Mouse (Mus musculus) cerebellum, postnatal 14 days (tissue): ENCODE measurements around the gene Tbx19.

Source experiments
- DNase-seq, 2 experiments: peaks; one replicate each; pipeline ENCODE4 v3.0.0; 2021; ENCODE audit warnings: mixed read lengths in 2 of 2

The Tbx19 gene

GRCm38 (mm10) chr1:165160723-165161405 lies at the start of gene Tbx19:
TSS of gene Tbx19 (minus strand) at chr1:165160773.
- DNase-seq = no peak

GRCm38 (mm10) chr1:165205591-165205990 lies 45.0 kb upstream of the Tbx19 start:
- no peak for DNase-seq

DNA sequence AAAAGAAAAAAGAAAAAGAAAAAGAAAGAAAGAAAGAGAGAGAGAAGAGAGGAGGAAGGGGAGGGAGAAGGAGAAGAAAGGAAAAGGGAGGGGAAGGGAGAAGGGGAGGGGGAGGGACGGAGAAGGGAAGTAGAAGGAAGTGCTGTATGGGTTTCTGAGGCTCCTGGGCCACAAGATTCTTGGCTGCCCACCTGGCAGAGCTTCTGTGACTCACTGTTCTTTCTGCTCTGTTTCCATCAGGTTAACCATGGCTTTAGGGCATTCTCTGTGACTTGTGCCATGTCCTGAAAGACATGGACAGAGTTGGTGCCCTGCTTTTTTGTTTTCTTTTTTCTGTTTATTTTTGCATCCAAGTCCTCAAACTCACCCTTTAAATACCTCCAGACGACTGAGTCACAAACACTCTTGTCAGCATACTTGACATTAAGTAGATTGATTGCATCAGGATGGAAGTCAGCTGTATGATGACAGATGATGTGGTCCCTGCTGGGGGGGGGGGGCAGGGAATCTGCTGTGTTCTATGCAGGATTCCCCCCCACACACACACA lies 43.0 kb upstream of the Tbx19 start:
- no peak for DNase-seq

- DNase-seq = no peak
Observed at GRCm38 (mm10) chr1:165201445-165202012, 41.0 kb upstream of the Tbx19 start.

- no peak for DNase-seq
Observed at GRCm38 (mm10) chr1:165200748-165201147, 40.2 kb upstream of the Tbx19 start.

GRCm38 (mm10) chr1:165199639-165200038 lies 39.1 kb upstream of the Tbx19 start:
- no peak for DNase-seq

- DNase-seq = no peak
Observed at GRCm38 (mm10) chr1:165198951-165199350, 38.4 kb upstream of the Tbx19 start.

DNA sequence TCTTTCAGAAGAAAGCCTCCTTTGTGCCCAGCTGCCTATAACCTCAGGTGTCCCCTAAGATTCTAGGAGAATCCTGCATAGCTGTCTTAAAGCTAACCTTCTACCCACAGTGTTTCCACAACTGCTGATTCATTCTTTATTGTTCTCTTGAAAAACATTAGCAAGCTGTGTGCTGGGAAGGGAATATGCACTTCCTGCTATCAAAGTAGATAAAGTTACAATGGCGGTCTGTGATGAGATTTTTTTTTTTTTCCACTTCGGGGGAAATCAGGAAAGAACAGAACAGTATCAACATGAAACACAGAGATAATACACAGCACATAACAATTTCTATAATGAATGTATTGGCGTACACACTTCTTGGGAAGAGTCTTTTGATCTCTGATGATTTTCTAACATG lies 37.3 kb upstream of the Tbx19 start:
- DNase-seq = no peak

DNA sequence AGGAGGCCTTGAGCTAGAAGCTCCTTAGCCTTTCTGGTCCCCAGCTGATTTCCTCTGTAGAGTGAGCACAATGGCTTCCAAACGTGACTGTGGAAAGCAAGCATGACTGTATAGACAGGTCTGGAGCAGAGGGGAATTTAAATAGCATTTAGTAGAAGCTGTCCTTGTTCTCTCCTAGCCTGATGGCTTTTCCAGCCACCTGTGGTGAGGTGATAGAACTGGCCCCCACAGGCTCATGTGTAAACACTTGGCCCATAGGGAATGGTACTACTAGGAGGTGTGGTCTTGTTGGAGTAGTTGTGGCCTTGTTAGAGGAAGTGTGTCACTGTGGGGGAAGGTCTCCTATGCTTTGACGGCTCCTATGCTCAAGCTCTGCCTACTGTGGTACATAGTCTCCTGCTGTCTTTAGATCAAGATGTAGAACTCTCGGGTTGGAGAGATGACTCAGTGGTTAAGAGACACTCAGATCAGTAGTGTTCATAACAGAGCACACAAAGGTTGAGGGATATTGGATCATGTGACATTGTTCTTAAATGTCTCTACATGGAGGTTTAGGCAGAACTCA lies 34.9 kb upstream of the Tbx19 start:
- no peak for DNase-seq

DNA sequence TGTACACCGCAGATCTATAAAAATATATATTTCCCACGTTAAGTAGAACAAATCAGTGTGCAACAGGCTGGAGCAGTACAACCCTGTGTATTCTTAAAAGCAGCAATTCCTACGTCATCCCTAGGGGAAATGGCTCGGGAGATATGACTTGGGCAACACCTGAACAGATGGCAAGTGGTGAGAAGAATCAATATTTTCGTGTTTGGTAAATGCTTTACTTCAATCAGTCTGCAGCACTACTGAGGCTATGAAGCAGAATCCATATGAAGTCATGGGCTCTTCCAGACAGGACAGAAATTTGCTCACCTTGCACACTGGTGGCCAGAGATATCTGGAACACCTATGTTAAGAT lies 34.1 kb upstream of the Tbx19 start:
- DNase-seq = no peak

DNA sequence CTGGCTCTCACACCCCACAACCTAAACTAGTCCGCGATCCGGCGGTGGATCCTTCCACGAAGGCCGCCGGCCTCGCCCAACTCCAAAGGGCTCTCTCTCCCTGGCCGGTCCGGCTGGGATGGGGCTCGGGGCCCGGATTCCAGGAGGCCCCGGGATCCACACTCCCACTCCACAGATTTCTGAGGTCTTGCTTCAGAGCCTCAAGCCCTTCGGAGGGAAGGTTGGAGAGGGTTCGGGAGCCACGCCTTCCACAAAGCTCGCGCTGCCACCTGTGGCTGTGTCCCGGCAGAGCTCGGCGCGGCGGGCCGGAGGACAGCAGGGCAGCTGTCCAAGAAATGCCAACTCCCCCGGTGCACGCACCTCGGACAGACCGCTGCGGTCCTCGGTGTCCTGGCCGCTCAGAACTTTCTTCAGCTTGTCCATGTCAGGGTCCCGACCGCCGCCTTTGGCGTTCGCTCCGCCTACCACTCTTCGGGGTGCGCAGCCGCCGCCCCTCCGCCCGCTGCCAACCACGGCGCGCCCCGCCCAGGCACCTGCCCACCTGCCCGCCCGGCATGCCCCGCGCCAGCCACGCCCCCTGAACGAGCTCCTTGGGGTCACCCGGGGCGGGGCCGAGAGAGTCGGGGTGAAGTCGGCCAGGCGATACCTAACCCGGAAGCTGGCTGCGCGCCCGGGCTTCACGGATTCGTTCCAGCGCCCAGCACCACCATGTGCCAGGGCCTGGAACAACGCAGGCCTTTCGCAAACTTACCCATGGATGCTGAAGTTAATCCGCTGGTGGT lies 33.5 kb upstream of the Tbx19 start, which contains the start of gene Sft2d2:
Gene Sft2d2, minus strand, starts transcription at position 559 of the 782 bp plus-strand sequence.
- peak; percentile 88 to 92 for DNase-seq

DNA sequence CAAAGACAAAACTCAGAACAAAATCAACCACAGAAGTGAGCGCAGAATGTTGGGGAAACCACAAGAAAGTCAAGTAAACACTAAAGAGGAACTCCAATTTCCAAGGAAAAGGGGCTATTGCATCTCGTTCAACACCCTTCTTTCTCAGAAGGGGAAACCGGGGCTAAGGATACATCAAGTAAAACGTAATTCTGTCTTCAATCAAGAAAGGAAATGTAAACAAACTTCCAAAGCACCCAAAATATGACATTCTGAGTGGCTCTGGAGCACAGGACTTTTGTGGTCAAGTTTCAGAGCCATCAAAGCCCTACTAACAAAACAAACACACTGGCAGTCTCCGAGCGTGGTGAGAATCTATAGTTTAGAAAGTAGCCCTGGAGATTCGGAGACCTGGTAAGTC lies 32.9 kb upstream of the Tbx19 start:
- no peak for DNase-seq

- no peak for DNase-seq
Observed at GRCm38 (mm10) chr1:165192714-165193264, 32.2 kb upstream of the Tbx19 start.

- no peak for DNase-seq
Observed at GRCm38 (mm10) chr1:165192102-165192501, 31.5 kb upstream of the Tbx19 start.

DNA sequence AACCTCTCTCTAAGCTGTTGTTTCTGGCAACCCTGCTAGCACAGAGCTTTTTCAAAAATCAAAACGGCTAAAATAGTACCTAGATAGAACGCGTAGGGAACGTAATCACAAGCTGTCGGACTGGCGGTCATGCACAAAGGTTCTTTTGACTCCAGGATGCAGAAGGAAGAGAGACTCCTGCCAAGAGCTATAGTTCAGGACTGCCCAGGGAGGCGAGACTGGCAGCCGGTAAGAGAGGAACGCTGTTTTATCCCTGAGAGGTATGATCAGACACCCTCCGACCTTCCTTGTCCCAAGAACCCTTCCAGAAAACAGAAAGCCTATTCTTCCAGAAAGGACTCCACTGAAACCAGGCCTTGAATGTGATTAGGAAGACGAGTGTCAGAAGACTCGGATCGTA lies 31.0 kb upstream of the Tbx19 start:
- no peak for DNase-seq

GRCm38 (mm10) chr1:165190571-165191273 lies 30.1 kb upstream of the Tbx19 start:
- DNase-seq = no peak

DNA sequence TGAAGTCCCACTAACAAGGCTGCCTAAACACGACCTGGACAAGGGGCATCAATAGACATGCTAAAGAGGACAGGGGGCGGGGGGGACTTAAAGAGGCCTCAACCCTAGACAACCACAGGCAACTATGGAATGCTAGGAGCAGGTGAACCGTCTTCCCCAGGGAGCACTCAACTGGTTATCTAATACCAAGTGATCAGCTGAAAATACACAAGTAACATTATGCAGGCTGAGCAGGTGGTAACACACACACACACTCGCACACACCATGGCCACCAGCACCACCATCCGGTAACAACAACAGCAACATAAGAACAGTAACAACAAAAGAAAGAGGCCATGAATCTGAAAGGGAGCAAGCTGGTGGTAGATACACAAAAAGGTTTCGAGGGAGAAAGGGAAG lies 29.5 kb upstream of the Tbx19 start:
- DNase-seq = no peak

- DNase-seq = no peak
Observed at GRCm38 (mm10) chr1:165188806-165189580, 28.4 kb upstream of the Tbx19 start.

DNA sequence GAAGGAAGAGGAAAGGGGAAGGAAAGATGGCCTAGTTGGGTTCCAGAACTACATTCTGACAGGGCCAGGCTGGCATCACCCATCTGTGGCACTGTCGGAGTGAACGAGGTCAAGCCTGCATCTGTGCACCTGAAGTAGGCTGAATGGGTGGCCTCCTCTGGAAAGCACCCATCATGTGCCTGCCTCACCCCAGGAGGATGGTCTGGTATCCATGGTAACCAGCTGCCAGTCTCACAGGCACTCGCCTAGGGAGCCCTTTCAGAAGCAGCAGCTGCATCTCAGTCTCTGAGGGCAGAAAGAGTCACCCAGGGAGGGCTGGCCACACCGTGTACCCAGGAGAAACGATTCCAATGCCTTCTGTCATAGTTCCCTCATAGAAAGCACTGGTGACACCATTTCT lies 26.8 kb upstream of the Tbx19 start:
- DNase-seq = no peak

- no peak for DNase-seq
Observed at GRCm38 (mm10) chr1:165186491-165186890, 25.9 kb upstream of the Tbx19 start.

DNA sequence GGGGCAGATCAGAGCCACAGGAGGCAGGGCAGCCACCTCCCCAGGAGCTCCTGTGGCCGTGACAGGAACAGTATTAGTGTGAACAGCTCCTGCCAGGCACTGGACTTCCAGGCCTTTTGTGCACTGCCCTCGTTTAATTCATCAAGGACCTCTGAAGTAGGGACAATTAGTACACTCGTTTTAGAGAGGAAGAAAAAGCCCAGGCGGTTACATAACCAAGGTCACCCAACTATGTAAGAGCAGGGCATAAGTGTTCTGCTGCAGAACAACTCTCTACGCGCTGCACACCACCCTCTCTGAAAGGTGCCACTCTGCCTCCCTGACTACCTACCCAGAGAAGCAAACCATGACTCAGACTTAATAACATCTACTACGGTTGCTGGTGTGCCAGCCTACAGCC lies 24.5 kb upstream of the Tbx19 start:
- DNase-seq = no peak

- DNase-seq = no peak
Observed at GRCm38 (mm10) chr1:165184178-165184577, 23.6 kb upstream of the Tbx19 start.
